Mouse (Mus musculus) lung, postnatal 4 days (tissue): ENCODE measurements around the gene Tpgs1.

Experiments used
- DNase-seq, 2 experiments: peaks; one replicate each; pipeline ENCODE4 v3.0.0; 2021

Tpgs1 gene

GRCm38 (mm10) chr10:79669576-79670057 lies 448 bp downstream of the Tpgs1 start:
- DNase-seq, result peak; percentile 80 to 81

- no peak for DNase-seq
Observed at GRCm38 (mm10) chr10:79670071-79670888, 1.1 kb downstream of the Tpgs1 start.

- no peak for DNase-seq
Observed at GRCm38 (mm10) chr10:79671396-79672087, 2.4 kb downstream of the Tpgs1 start.

GRCm38 (mm10) chr10:79672088-79672455 lies 2.9 kb downstream of the Tpgs1 start:
- no peak for DNase-seq

GRCm38 (mm10) chr10:79673054-79673453 lies 3.9 kb downstream of the Tpgs1 start:
- DNase-seq, result no peak

GRCm38 (mm10) chr10:79675346-79676035 lies 6.3 kb downstream of the Tpgs1 start:
- no peak for DNase-seq

- DNase-seq, result peak in 1 of 2 experiments; percentile 38
Observed at GRCm38 (mm10) chr10:79680606-79681495, 11.7 kb downstream of the Tpgs1 start.

GRCm38 (mm10) chr10:79681591-79682245 lies 12.5 kb downstream of the Tpgs1 start, which contains the start of gene Cdc34:
TSS of gene Cdc34 (plus strand) at chr10:79682195.
- DNase-seq, result peak; percentile 99 to 100

- DNase-seq, result peak; percentile 42 to 43
Observed at GRCm38 (mm10) chr10:79682551-79682915, 13.4 kb downstream of the Tpgs1 start.

- peak; percentile 64 to 76 for DNase-seq
Observed at GRCm38 (mm10) chr10:79682916-79683582, 13.9 kb downstream of the Tpgs1 start.

- DNase-seq, result no peak
Observed at GRCm38 (mm10) chr10:79683726-79684640, 14.8 kb downstream of the Tpgs1 start.

GRCm38 (mm10) chr10:79684770-79685600 lies 15.8 kb downstream of the Tpgs1 start:
- DNase-seq, result no peak

GRCm38 (mm10) chr10:79686219-79686618 lies 17.1 kb downstream of the Tpgs1 start:
- no peak for DNase-seq

GRCm38 (mm10) chr10:79686691-79687090 lies 17.5 kb downstream of the Tpgs1 start:
- DNase-seq, result no peak

- no peak for DNase-seq
Observed at GRCm38 (mm10) chr10:79687513-79687912, 18.3 kb downstream of the Tpgs1 start.

- DNase-seq, result no peak
Observed at GRCm38 (mm10) chr10:79688720-79689119, 19.6 kb downstream of the Tpgs1 start, which contains the start of gene Gzmm. TSS of gene Gzmm (plus strand) at chr10:79689020.

GRCm38 (mm10) chr10:79689178-79689577 lies 20.0 kb downstream of the Tpgs1 start:
- peak in 1 of 2 experiments; percentile 3 for DNase-seq

- DNase-seq, result no peak
Observed at GRCm38 (mm10) chr10:79691986-79692548, 22.9 kb downstream of the Tpgs1 start.
